Mouse (Mus musculus) heart, adult 2 months (tissue): ENCODE results near the gene Fam122a.

Experiments
- CTCF ChIP-seq: fragments of 200-600 bp; IDR thresholded peaks from 2 replicates; pipeline ENCODE4 v1.8.1; 2022; ENCODE audit warnings: antibody characterized with exemption, mild to moderate bottlenecking, moderate library complexity
- EP300 ChIP-seq: fragments of 200-500 bp; IDR thresholded peaks from 2 replicates; pipeline ENCODE4 v1.6.1; 2011; ENCODE audit warnings: low read depth, low read length, control low read depth; ENCODE audit not compliant: insufficient read depth

DNA sequence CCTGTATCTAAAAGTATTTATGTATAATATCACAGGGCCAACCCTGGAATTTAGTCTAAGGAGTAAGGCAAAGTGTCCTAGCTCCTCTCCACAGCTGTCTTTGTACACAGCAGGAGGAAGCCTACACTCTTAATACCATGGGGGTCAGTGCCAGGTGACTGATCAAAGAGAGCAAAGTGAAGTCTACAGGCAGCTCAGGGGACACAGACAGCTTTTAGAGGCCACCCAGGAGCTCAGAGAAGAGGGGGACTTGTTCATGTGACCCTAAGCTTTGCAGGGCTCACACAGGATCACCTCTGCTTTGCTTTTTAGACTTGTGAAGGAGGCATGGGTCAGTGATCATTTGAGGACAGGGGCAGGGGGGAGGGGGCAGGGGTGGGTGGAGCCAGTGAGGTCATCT, 24.4 kb upstream of the Fam122a start:
- TF ChIP-seq EP300 (no peak), CTCF (no peak)
